Comparison of ENCODE assay signal across 8 mouse cellular contexts in the genomic region with DNA sequence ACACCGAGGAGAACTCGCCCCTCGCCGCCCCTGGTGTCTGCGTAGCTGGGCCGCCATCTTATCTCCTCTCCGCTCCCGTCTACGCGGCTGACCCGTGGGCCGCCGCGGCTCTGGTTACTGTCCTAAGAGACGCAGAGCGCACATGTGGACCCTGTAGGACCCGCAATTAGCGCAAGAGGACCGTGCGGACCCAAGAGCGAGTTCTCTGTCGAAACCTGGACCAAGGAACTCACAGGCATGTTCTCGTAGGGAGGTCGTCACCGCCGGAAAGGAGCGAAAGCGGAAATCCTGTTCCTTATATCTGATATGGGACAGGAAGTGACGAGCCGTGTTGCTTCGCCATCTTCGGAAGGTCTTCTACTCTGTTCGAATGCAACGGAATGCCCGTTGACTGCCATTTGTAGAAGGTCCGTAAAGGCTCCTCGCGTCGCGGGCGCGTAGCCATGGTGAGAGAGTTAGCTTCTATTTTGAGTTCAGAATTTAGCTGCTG. TPM values are rescaled to one million over a fixed set of nuclear protein-coding genes. Genes with fewer than 3 reads are reported as not detected.
DNase-seq lines count a peak whose midpoint lies in the region; ATAC-seq and TF ChIP-seq lines count a peak whose summit lies in the region.

A gene (minus strand): TSS at position 275 of the 490 bp plus-strand sequence.
A gene (plus strand): TSS at position 319 of the 490 bp plus-strand sequence.

- TF ChIP-seq CTCF in gastrocnemius, adult 2 months (IDR thresholded peaks at IDR 0.05) = no peak

- peak; percentile 95 for DNase-seq in ZHBTc4 (ENCODE audit: low read depth, low spot score)
- DNase-seq in gastrocnemius, adult 2 months = peak; percentile 88
- peak; percentile 96 for DNase-seq in hindlimb bud, embryonic 11.5 days (ENCODE audit: extremely low spot score, low read depth, low spot score)
- DNase-seq in left cerebral cortex, adult 8-10 months (ENCODE audit: low spot score in 2 of 2) = peak; percentile 92 to 95
- DNase-seq in right cerebral cortex, postnatal 10 days (ENCODE audit: low spot score in 2 of 2) = peak; percentile 95 to 97
- DNase-seq in urinary bladder, postnatal 25 days (ENCODE audit: low spot score) = peak; percentile 74

- H3K4me3 ChIP-seq in gastrocnemius, adult 2 months = peak within 1 kb of the TSS; percentile 98
- peak within 1 kb of the TSS; percentile 97 for H3K4me3 ChIP-seq in megakaryocyte, embryonic 14.5 days (replicated peaks)

- ATAC-seq in common myeloid progenitor, adult 5-6 weeks (replicated peaks; ENCODE audit: low read depth, poor library complexity, severe bottlenecking) = peak; percentile 95

- H3K27me3 ChIP-seq in megakaryocyte, embryonic 14.5 days (replicated peaks) = no peaks in the 10 kb centered on the region

- no peaks in the 10 kb centered on the region for H3K9me3 ChIP-seq in megakaryocyte, embryonic 14.5 days

- peaks cover 42% of the 10 kb centered on the region for H3K36me3 ChIP-seq in megakaryocyte, embryonic 14.5 days (replicated peaks; ENCODE audit: low read length)

- H3K4me1 ChIP-seq in megakaryocyte, embryonic 14.5 days = peaks cover 60% of the 10 kb centered on the region

- intact Hi-C loops in gastrocnemius, adult 2 months (cut with DNase I) = loop anchor here (10.0 kb wide), 2 partner anchors 51 to 261 kb away; a partner anchor contains a TSS

- peak within 1 kb of the TSS; percentile 98 for H3K27ac ChIP-seq in gastrocnemius, adult 2 months

RNA-seq across cellular contexts. Expression of the first gene that starts in this region (rescaled TPM):
- 4,490 and 5,667 TPM in 2 replicates for total RNA-seq in common myeloid progenitor, adult 5-6 weeks (2017)
- total RNA-seq in gastrocnemius, adult 2 months (2021) = 1,000 to 10,000 TPM in 1 of 2 experiments, 100 to 1,000 TPM in 1; 1,000 to 1,257 TPM
- total RNA-seq in left cerebral cortex, adult 8-10 months (2022) = 1,000 to 10,000 TPM; 1,002 to 1,118 (median 1,038) TPM
- 120 and 279 TPM in 2 replicates for polyA plus RNA-seq in megakaryocyte, embryonic 14.5 days (2012; ENCODE audit: insufficient read depth, low replicate concordance)

RNA-seq across cellular contexts. Expression of the second gene that starts in this region (rescaled TPM):
- total RNA-seq in common myeloid progenitor, adult 5-6 weeks (2017) = 0.23 and 1.4 TPM in 2 replicates
- 1 to 10 TPM; 5.3 to 5.5 TPM for total RNA-seq in gastrocnemius, adult 2 months (2021)
- 10 to 100 TPM in 1 of 4 experiments, 1 to 10 TPM in 3; 7.6 to 11.3 (median 8.5) TPM for total RNA-seq in left cerebral cortex, adult 8-10 months (2022)
- polyA plus RNA-seq in megakaryocyte, embryonic 14.5 days (2012; ENCODE audit: insufficient read depth, low replicate concordance) = 7.1 and 45.9 TPM in 2 replicates

Comparison
In these comparisons a context has a peak if more than half of its experiments do, and no peak if none do; other contexts are left out.
1. Peak in every context shown above with its lines: DNase-seq, ATAC-seq, H3K4me3 ChIP-seq and H3K27ac ChIP-seq.